Mouse (Mus musculus): ENCODE measurements around the gene Pnrc2.

DNA sequence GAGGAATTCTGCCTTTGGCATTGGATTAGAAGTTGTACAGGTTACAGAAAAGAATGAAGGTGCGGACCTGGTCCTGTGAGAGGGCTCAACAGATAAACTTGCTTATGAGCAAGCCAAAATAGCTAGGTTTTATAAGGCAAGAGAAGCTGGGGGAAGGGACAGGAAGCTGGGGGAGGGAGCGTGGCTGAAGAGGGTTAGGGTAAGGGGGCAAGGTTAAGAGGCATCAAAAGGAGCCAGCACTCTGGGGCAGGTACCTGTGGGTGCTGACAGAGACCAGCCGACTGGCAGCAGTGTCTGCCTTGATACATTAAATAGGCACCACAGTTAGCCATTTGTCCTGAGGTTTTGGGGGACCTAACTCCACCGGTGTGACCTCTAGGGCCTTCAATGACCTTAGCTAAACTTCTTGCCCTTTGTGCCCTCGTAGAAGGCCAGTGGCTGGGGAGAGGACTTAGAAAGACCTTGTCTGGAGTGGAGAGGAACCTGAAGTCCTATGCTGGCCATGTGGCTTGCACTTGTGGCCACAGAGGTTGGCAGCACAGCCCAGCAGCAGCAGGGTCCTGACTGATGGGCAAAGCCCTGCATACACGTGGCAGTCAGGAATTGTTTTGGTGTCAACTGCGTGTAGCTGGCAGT lies 10.3 kb upstream of the Pnrc2 start:
- TF ChIP-seq CTCF (IDR thresholded peaks at IDR 0.05; ENCODE audit: insufficient read depth, low read length) (no peak), POLR2A (IDR thresholded peaks at IDR 0.05; ENCODE audit: borderline replicate concordance, extremely low read depth, low read depth, low read length) (no peak)

All from lung, adult 2 months (tissue).